Mouse (Mus musculus) megakaryocyte, embryonic 14.5 days (primary cell): Measurements from ENCODE around the gene Metap2.

ENCODE experiments used
- FLI1 ChIP-seq: IDR thresholded peaks from 2 replicates; pipeline ENCODE4 v1.6.1; 2012; ENCODE audit warnings: low read length, inconsistent platforms, mixed read lengths
- GATA1 ChIP-seq: IDR thresholded peaks from 3 replicates; pipeline ENCODE4 v1.6.1; 2012; ENCODE audit warnings: mixed read lengths, low read length, inconsistent platforms, borderline replicate concordance

DNA sequence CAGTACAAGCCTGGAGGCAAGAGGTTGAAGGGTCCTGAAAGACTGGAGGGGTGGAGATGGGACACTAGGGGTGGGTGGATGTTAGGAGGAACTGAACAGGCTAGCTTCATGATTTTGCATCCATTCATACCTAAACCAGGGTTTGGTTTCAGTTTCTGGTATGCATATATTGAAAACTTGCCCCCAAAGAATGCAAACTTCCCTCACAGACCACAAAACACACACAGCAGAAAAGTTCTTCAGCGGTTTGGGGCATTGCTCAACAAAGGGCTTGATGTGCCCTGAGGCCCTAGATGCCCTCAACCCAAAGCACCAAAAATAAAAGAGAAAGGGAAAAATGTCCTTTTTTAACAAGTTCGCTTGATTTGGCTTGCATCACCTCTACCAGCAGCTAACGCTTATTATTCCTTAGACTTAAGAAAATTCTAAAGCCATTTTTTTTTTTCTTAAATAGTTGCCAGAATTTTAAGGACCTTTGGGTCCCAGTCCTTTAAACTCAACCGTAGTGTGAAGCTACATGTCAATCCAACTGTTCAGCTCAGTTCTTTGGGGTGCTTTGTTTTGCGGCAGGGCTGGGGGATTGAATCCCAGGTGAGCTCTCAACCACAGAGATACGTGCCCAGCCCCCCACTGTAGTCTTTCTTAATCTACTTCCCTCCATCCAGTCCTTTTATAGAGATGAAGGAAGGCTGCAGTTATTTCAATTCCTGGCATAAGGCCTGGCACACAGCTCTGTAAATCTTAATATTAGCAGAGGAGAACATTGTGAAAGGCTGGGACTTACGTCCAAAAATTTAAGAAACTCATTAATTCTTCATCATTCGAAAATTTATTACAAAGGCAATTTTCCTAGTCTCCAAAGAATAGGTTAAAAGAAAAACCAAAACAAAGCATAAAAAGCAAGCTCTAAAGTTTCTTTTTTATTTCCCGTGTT, 66.7 kb downstream of the Metap2 start:
- no peak for TF ChIP-seq GATA1
- no peak for TF ChIP-seq FLI1
